Mouse (Mus musculus): ENCODE results near the gene Fas. TPM values are rescaled to one million over a fixed set of nuclear protein-coding genes. Genes with fewer than 3 reads are reported as not detected.
A peak's percentile ranks its signal among the peaks of the same experiment; 100 is the strongest.

The Fas gene
- 0.60 and 0.80 TPM in 2 replicates for polyA plus RNA-seq (2014; fragmentation: Nextera tagmentation; extraction: Ambion mirVana)

DNA sequence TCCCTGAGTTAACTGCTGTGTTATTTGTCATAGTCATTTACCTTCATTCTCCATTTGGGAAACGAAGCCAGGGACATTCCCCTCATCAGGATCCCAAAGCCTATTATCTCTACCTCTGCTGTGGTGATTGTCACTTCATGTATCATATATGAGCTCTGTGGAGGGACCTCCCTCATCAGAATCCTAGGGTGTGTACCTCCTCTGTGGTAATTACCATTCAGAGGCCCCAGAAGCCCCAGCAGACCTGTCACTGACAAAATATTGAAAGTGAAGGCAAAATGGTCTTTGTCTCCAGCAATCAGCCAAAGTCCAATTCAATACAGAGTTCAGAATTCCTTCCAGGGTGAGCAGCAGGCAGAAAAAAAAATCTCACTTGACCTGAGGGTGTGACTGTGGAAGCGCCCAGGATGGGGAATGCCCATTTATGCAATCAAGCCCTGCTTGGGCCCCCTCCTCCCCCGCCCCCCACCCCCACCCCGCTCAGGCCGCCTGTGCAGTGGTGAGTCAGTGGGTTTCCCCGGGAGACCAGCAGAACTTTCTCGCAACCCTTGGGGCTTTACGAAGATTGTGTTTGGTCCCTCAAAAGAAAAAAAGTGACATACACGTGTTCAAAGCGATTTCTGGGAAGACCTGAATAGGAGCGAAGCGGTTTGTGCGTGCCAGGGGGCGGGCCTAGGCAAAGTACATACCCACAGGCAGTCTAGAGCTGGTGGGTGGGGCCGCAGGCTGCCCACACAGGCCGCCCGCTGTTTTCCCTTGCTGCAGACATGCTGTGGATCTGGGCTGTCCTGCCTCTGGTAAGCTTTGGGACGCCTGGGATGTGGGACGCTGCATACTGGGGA, at the start of gene Fas:
Gene Fas (plus strand): TSS at position 719 of the 842 bp plus-strand sequence.
- Histone ChIP-seq H3K9ac (ENCODE audit: low read length) (peak within 1 kb of the TSS; percentile 5; the same call in 1 of the 2 replicates), H3K4me1 (replicated peaks; ENCODE audit: control insufficient read depth, insufficient read depth, low read length) (no peaks in the 10 kb centered on the region; the same call in 1 of the 2 replicates), H3K27me3 (ENCODE audit: control insufficient read depth, insufficient read depth, low read length) (no peaks in the 10 kb centered on the region), H3K27ac (ENCODE audit: low read depth, low read length) (no peak within 1 kb of the TSS), H3K4me2 (ENCODE audit: low read depth, low read length, severe bottlenecking) (peak within 1 kb of the TSS; percentile 62), H3K36me3 (ENCODE audit: control insufficient read depth, insufficient read depth, low read length) (no peaks in the 10 kb centered on the region), H3K9me3 (ENCODE audit: control insufficient read depth, low read length) (no peaks in the 10 kb centered on the region), H3K4me3 (ENCODE audit: low read depth, low read length) (peak within 1 kb of the TSS; percentile 19)
- DNase-seq (ENCODE audit: low spot score): peak; percentile 71
- 5% methylated on average over 19 of the region's 19 CpGs for WGBS
- ATAC-seq (replicated peaks; ENCODE audit: low FRiP score): peak; percentile 92

DNA sequence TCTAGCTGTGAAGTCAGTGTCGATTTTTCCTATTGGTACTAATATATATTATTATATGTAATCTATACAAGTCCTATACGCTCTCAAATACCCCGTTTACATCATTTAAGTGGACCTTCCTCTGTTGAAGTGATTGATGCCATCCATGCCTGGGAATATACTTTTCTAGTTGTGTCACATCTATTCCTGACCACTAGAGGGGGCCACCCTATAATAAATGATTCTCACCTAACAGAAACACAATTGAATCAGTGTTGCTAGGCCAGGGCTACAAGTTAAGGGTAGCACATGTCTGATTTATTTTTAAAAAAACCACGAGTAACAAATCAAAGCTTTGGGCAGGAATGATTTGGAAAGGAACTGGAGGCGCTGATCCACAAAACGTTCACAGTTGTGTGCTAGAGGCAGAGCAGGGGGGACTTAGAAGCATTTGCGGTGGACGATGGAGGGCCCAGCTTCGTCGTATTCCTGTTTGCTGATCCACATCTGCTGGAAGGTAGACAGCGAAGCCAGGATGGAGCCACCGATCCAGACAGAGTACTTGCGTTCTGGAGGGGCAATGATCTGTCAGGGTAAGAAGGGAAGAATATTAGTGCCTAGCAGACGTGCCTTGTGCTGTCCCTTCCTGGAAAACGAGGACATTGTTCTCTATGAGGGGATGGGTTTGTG, 49.1 kb upstream of the Fas start:
- DNase-seq (ENCODE audit: low spot score): no peak
- H3K9me3 ChIP-seq (ENCODE audit: control insufficient read depth, low read length): no peaks in the 10 kb centered on the region

DNA sequence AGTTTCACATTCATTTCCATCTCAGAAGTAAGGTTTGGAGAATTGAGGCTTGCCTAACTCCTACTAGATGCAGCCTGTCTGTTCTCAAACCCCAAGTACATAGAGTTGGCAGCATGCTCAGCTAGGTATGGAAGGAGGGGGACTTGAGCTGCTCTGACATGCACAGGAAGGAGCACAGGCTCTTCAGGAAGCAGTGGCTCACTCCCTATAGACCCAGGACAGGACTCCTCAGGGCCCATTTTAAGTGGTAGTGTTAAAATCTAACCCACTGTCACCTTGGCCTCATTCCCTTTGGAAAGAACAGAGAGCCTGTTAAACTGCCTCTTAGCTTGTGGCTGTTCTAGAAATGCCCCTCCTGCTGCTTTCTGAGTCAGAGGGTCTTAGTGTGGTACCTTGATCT, 47.5 kb upstream of the Fas start:
- H3K9ac ChIP-seq (ENCODE audit: low read length): no peak overlapping the region
- no peak overlapping the region for H3K27ac ChIP-seq (ENCODE audit: low read depth, low read length)
- no peak for DNase-seq (ENCODE audit: low spot score)
- no peak for ATAC-seq (replicated peaks; ENCODE audit: low FRiP score)
- no peaks in the 10 kb centered on the region for H3K27me3 ChIP-seq (ENCODE audit: control insufficient read depth, insufficient read depth, low read length)
- no peaks in the 10 kb centered on the region for H3K4me1 ChIP-seq (replicated peaks; ENCODE audit: control insufficient read depth, insufficient read depth, low read length)
- H3K9me3 ChIP-seq (ENCODE audit: control insufficient read depth, low read length): no peaks in the 10 kb centered on the region
- H3K4me2 ChIP-seq (ENCODE audit: low read depth, low read length, severe bottlenecking): no peak overlapping the region
- no peak overlapping the region for H3K4me3 ChIP-seq (ENCODE audit: low read depth, low read length)
- H3K36me3 ChIP-seq (ENCODE audit: control insufficient read depth, insufficient read depth, low read length): no peaks in the 10 kb centered on the region

More for the DNA sequence above, 49.1 kb upstream of the Fas start:
- no peaks in the 10 kb centered on the region for H3K27me3 ChIP-seq (ENCODE audit: control insufficient read depth, insufficient read depth, low read length)
- H3K4me1 ChIP-seq (replicated peaks; ENCODE audit: control insufficient read depth, insufficient read depth, low read length): no peaks in the 10 kb centered on the region
- 0 out of 2 replicates have a peak, but pooled peaks have one; percentile 21 for ATAC-seq (replicated peaks; ENCODE audit: low FRiP score)
- no peak overlapping the region for H3K9ac ChIP-seq (ENCODE audit: low read length)
- no peak overlapping the region for H3K4me2 ChIP-seq (ENCODE audit: low read depth, low read length, severe bottlenecking)
- H3K4me3 ChIP-seq (ENCODE audit: low read depth, low read length): no peak overlapping the region
- no peaks in the 10 kb centered on the region for H3K36me3 ChIP-seq (ENCODE audit: control insufficient read depth, insufficient read depth, low read length)
- WGBS: 65% methylated on average over 15 of the region's 15 CpGs
- no peak overlapping the region for H3K27ac ChIP-seq (ENCODE audit: low read depth, low read length)

DNA sequence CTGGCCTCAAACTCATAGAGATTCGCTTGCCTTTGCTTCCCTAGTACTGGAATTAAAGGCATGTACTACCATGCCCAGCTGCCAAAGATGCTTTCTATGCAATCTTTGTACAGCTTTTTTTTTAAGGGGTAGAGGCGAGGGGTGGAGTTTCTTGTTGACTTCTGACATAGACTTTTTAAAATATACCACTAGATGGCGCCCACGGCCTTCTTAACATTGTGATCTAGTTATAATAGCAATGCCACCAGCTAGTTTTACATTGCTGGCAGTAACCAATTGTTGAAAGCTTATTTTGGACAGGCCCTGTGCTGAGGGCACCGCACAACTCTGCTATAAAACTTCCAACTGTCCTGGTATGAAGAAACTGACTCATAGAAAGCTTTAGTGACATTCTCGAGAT, 46.4 kb upstream of the Fas start:
- Histone ChIP-seq H3K9me3 (ENCODE audit: control insufficient read depth, low read length) (no peaks in the 10 kb centered on the region), H3K27ac (ENCODE audit: low read depth, low read length) (no peak overlapping the region), H3K4me2 (ENCODE audit: low read depth, low read length, severe bottlenecking) (no peak overlapping the region), H3K36me3 (ENCODE audit: control insufficient read depth, insufficient read depth, low read length) (no peaks in the 10 kb centered on the region), H3K4me3 (ENCODE audit: low read depth, low read length) (no peak overlapping the region), H3K27me3 (ENCODE audit: control insufficient read depth, insufficient read depth, low read length) (no peaks in the 10 kb centered on the region), H3K4me1 (replicated peaks; ENCODE audit: control insufficient read depth, insufficient read depth, low read length) (no peaks in the 10 kb centered on the region), H3K9ac (ENCODE audit: low read length) (no peak overlapping the region)
- WGBS: 17% methylated on average over 6 of the region's 6 CpGs
- peak; percentile 65 for ATAC-seq (replicated peaks; ENCODE audit: low FRiP score)
- DNase-seq (ENCODE audit: low spot score): no peak

DNA sequence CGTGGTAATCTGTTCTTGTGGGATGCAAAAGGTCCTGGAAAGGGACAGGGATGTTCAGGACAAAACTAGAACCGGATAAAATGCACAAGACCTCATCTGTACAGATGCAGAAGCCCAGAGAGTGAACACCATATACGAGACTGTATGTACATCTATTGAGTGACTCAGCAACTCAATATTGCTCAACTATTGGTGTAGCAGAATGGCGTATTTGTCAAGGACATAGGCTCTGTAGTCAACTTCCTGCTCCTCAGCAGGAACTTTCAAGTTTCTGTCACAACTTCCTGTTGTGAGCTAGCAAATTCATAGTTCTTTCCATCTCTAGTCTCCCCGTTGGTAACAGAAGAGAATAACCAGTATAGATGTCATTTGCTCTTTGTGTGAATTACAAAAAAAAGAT, 41.9 kb upstream of the Fas start:
- Histone ChIP-seq H3K27me3 (ENCODE audit: control insufficient read depth, insufficient read depth, low read length) (no peaks in the 10 kb centered on the region), H3K27ac (ENCODE audit: low read depth, low read length) (no peak overlapping the region), H3K4me2 (ENCODE audit: low read depth, low read length, severe bottlenecking) (no peak overlapping the region), H3K4me1 (replicated peaks; ENCODE audit: control insufficient read depth, insufficient read depth, low read length) (no peaks in the 10 kb centered on the region), H3K4me3 (ENCODE audit: low read depth, low read length) (no peak overlapping the region), H3K36me3 (ENCODE audit: control insufficient read depth, insufficient read depth, low read length) (no peaks in the 10 kb centered on the region), H3K9ac (ENCODE audit: low read length) (no peak overlapping the region), H3K9me3 (ENCODE audit: control insufficient read depth, low read length) (no peaks in the 10 kb centered on the region)
- ATAC-seq (replicated peaks; ENCODE audit: low FRiP score): no peak
- DNase-seq (ENCODE audit: low spot score): no peak
- WGBS: 83% methylated on average over 5 of the region's 5 CpGs

DNA sequence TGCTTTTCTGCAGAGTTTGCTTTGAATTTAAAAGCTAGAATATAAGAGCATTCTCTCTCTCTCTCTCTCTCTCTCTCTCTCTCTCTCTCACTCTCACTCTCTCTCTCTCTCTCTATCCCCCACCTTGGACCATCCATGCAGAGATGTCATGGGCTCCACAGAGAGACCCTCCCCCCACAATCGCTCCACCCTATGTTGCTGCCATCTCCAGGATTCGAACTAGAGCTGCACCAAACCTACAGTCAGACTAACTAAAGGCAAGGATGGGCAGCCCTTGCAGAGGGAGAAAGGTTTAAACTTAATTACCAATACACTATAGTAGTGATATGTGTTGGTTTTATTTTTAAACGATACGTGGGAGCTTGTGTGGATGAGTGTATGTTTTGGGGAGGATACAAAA, 39.8 kb upstream of the Fas start:
- Histone ChIP-seq H3K4me2 (ENCODE audit: low read depth, low read length, severe bottlenecking) (no peak overlapping the region), H3K36me3 (ENCODE audit: control insufficient read depth, insufficient read depth, low read length) (no peaks in the 10 kb centered on the region), H3K27me3 (ENCODE audit: control insufficient read depth, insufficient read depth, low read length) (no peaks in the 10 kb centered on the region), H3K4me1 (replicated peaks; ENCODE audit: control insufficient read depth, insufficient read depth, low read length) (no peaks in the 10 kb centered on the region), H3K4me3 (ENCODE audit: low read depth, low read length) (no peak overlapping the region), H3K27ac (ENCODE audit: low read depth, low read length) (no peak overlapping the region), H3K9me3 (ENCODE audit: control insufficient read depth, low read length) (no peaks in the 10 kb centered on the region), H3K9ac (ENCODE audit: low read length) (no peak overlapping the region)
- DNase-seq (ENCODE audit: low spot score): no peak
- 82% methylated on average over 4 of the region's 4 CpGs for WGBS
- no peak for ATAC-seq (replicated peaks; ENCODE audit: low FRiP score)

DNA sequence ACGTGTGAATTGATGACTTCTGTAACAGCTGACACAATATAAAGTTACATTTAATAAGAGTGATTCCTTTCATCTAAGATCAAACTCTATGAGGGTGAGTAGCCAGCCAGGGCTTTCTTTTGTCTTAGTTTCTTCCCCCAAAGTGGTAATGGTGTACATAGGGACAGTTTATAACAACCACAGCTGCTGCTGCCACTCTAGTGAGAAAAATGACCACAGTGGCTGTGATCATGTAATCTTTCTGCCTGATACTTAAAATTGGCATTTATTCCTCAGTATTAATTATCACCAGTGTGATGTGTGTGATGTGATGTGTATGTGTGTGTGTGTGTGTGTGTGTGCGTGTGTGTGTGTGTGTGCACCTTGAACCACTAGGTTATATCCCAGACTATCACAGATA, 38.6 kb upstream of the Fas start:
- no peaks in the 10 kb centered on the region for H3K4me1 ChIP-seq (replicated peaks; ENCODE audit: control insufficient read depth, insufficient read depth, low read length)
- no peak for DNase-seq (ENCODE audit: low spot score)
- no peak overlapping the region for H3K27ac ChIP-seq (ENCODE audit: low read depth, low read length)
- no peaks in the 10 kb centered on the region for H3K27me3 ChIP-seq (ENCODE audit: control insufficient read depth, insufficient read depth, low read length)
- no peak for ATAC-seq (replicated peaks; ENCODE audit: low FRiP score)
- WGBS: 81% methylated on average over 2 of the region's 2 CpGs
- H3K9ac ChIP-seq (ENCODE audit: low read length): no peak overlapping the region
- no peaks in the 10 kb centered on the region for H3K36me3 ChIP-seq (ENCODE audit: control insufficient read depth, insufficient read depth, low read length)
- no peak overlapping the region for H3K4me2 ChIP-seq (ENCODE audit: low read depth, low read length, severe bottlenecking)
- H3K4me3 ChIP-seq (ENCODE audit: low read depth, low read length): no peak overlapping the region
- H3K9me3 ChIP-seq (ENCODE audit: control insufficient read depth, low read length): no peaks in the 10 kb centered on the region

DNA sequence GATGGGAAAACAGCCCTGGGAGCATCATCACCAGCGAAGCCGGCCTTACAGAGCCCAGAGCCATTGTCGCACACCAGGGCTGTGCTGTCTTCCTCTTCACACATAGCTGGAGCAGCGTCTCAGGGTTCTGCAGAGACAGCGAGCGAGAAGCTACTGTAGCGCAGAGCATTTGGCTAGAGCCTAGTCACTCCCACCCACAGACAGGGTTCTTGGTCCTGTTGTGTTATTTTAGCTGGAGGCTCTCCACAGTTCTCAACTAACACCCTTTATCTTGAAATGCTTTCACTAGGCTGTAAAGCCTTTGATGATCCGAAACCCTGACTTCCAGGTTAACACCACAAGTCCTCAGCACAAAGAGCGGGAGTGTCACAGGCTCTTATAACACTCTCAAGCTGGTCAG, 38.0 kb upstream of the Fas start:
- Histone ChIP-seq H3K27ac (ENCODE audit: low read depth, low read length) (no peak overlapping the region), H3K4me3 (ENCODE audit: low read depth, low read length) (no peak overlapping the region), H3K4me1 (replicated peaks; ENCODE audit: control insufficient read depth, insufficient read depth, low read length) (no peaks in the 10 kb centered on the region), H3K36me3 (ENCODE audit: control insufficient read depth, insufficient read depth, low read length) (no peaks in the 10 kb centered on the region), H3K9me3 (ENCODE audit: control insufficient read depth, low read length) (no peaks in the 10 kb centered on the region), H3K9ac (ENCODE audit: low read length) (no peak overlapping the region), H3K4me2 (ENCODE audit: low read depth, low read length, severe bottlenecking) (no peak overlapping the region), H3K27me3 (ENCODE audit: control insufficient read depth, insufficient read depth, low read length) (no peaks in the 10 kb centered on the region)
- DNase-seq (ENCODE audit: low spot score) (no peak), ATAC-seq (replicated peaks; ENCODE audit: low FRiP score) (no peak)
- 83% methylated on average over 9 of the region's 9 CpGs for WGBS
